Mouse (Mus musculus): ENCODE data around the gene Ttc39b. TPM values are rescaled to one million over a fixed set of nuclear protein-coding genes. Genes with fewer than 3 reads are reported as not detected.

Gene Ttc39b
- polyA plus RNA-seq, 1 experiment from 2014 or later, result 4.2 TPM

DNA sequence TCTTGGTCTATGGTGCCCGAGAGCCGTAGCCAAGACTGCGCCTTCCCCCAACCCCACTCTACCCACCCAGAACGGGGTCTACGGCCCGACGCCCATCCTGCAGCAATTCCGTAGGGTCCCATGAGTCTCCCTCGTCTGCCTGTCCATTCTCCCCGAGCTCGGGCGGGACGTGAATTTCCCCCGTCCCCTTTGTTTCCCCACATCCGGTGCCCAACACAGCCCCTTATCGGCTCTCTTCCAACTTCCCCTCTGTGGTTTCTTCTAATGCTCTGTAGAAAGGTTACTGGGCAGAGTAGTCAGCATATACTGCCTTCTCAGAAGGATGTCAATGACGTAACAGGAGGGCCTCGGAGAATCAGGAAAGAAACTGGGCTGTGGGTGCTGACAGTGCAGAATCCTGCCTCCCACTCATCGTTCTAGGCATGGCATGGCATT is 50.4 kb downstream of the Ttc39b start:
- Histone ChIP-seq H3K9ac (no peak overlapping the region), H3K9me3 (ENCODE audit: low read depth, low read length) (no peaks in the 10 kb centered on the region), H3K4me2 (no peak overlapping the region), H3K4me1 (ENCODE audit: insufficient read depth) (no peaks in the 10 kb centered on the region), H3K36me3 (ENCODE audit: insufficient read depth) (no peaks in the 10 kb centered on the region), H3K27me3 (ENCODE audit: insufficient read depth, low read length) (no peaks in the 10 kb centered on the region), H3K27ac (ENCODE audit: low read depth) (no peak overlapping the region), H3K4me3 (ENCODE audit: low read depth, low read length) (no peak overlapping the region)
- TF ChIP-seq CTCF (IDR thresholded peaks at IDR 0.05; ENCODE audit: low read depth), result no peak
- WGBS, result 83% methylated on average over 19 of the region's 19 CpGs
- ATAC-seq (ENCODE audit: insufficient read depth) (no peak), DNase-seq (no peak)

DNA sequence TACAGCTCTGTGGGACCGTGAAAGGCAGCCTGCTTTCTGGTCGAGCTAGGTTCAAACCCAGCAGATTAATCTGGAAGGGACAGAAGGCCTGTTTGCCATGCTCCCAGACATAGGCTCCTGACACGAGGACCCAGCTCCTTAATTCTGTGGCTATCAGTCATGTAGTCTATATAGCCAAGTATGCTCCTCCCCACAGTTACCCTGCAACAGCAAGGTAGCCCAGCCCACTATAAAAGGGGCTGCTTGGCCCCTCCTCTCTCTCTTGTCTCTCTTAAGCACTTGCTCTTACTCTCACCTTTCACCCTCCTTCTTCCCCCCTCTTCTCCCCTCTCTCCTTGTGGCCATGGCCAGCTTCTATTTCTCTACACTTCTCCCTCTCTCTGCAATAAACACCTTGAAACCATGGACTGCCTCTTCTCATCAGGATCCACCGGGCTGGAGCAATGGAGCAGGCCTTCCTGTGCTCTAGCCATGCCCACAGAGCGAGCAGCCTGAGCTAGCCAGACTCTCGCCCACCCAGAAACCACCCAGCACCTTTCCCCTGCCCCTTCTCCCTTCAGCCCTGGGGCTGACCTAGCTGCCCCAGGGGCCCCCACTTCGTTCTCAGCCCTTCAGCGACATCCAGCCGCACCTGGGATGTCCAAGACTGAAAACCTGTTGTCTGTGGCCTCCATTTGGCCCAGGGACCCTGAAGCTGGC is 51.0 kb downstream of the Ttc39b start:
- H3K4me1 ChIP-seq (ENCODE audit: insufficient read depth), result no peaks in the 10 kb centered on the region
- no peak overlapping the region for H3K27ac ChIP-seq (ENCODE audit: low read depth)
- no peaks in the 10 kb centered on the region for H3K27me3 ChIP-seq (ENCODE audit: insufficient read depth, low read length)
- WGBS, result 75% methylated on average over 9 of the region's 9 CpGs
- no peak for TF ChIP-seq CTCF (IDR thresholded peaks at IDR 0.05; ENCODE audit: low read depth)
- DNase-seq, result no peak
- H3K36me3 ChIP-seq (ENCODE audit: insufficient read depth), result no peaks in the 10 kb centered on the region
- no peak overlapping the region for H3K4me2 ChIP-seq
- ATAC-seq (ENCODE audit: insufficient read depth), result no peak
- H3K9me3 ChIP-seq (ENCODE audit: low read depth, low read length), result no peaks in the 10 kb centered on the region
- no peak overlapping the region for H3K4me3 ChIP-seq (ENCODE audit: low read depth, low read length)
- no peak overlapping the region for H3K9ac ChIP-seq

DNA sequence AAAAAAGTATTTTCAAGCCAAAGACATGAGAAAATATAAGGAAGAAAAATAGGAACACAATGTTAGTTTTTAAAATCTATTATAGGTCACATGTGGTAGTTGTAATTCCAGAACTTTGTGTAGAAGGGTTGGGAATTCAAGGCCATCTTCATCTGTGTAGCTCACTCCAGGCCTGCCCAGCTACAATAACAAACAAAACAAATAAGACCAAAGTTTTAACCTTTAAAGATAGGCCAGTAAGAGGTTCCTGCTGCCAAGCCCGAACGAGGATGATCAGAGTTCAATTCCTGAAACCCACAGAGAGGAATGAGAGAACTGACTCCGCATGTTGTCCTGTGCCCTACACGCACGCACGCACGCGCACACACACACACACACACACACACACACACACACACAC is 53.6 kb downstream of the Ttc39b start:
- ATAC-seq (ENCODE audit: insufficient read depth), result no peak
- WGBS, result 86% methylated on average over 8 of the region's 8 CpGs

DNA sequence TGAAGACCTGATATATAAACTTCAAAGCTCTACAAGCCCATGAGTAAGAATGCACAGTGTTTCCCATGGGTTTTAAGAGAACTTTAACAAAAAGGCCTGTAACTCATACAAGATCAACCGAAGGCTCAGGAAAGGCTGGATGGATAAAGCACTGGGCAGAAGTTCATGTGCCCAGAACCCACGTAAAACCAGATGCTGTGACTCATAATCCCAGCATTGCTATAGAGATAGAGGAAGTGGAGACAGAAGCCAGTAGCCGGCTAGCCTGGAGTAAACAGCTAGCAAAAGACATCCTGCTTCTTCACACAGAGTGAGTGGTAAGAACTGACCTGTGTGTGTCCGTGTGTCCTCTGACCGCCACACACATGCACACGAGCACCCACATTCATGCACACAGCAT is 54.4 kb downstream of the Ttc39b start:
- no peaks in the 10 kb centered on the region for H3K27me3 ChIP-seq (ENCODE audit: insufficient read depth, low read length)
- 76% methylated on average over 6 of the region's 6 CpGs for WGBS
- H3K4me1 ChIP-seq (ENCODE audit: insufficient read depth), result peaks cover 3% of the 10 kb centered on the region; the same call in 1 of the 2 replicates
- peak; percentile 18 for DNase-seq
- H3K4me3 ChIP-seq (ENCODE audit: low read depth, low read length), result no peak overlapping the region
- no peak overlapping the region for H3K27ac ChIP-seq (ENCODE audit: low read depth)
- no peaks in the 10 kb centered on the region for H3K9me3 ChIP-seq (ENCODE audit: low read depth, low read length)
- no peak for ATAC-seq (ENCODE audit: insufficient read depth)
- no peak overlapping the region for H3K4me2 ChIP-seq
- H3K36me3 ChIP-seq (ENCODE audit: insufficient read depth), result no peaks in the 10 kb centered on the region
- no peak overlapping the region for H3K9ac ChIP-seq
- no peak for TF ChIP-seq CTCF (IDR thresholded peaks at IDR 0.05; ENCODE audit: low read depth)

More for the DNA sequence above, 53.6 kb downstream of the Ttc39b start:
- H3K27me3 ChIP-seq (ENCODE audit: insufficient read depth, low read length), result no peaks in the 10 kb centered on the region
- H3K36me3 ChIP-seq (ENCODE audit: insufficient read depth), result no peaks in the 10 kb centered on the region
- H3K4me3 ChIP-seq (ENCODE audit: low read depth, low read length), result no peak overlapping the region
- H3K4me2 ChIP-seq, result no peak overlapping the region
- no peak for DNase-seq
- H3K27ac ChIP-seq (ENCODE audit: low read depth), result no peak overlapping the region
- no peaks in the 10 kb centered on the region for H3K9me3 ChIP-seq (ENCODE audit: low read depth, low read length)
- peaks cover 3% of the 10 kb centered on the region; the same call in 1 of the 2 replicates for H3K4me1 ChIP-seq (ENCODE audit: insufficient read depth)
- H3K9ac ChIP-seq, result no peak overlapping the region
- TF ChIP-seq CTCF (IDR thresholded peaks at IDR 0.05; ENCODE audit: low read depth), result no peak

DNA sequence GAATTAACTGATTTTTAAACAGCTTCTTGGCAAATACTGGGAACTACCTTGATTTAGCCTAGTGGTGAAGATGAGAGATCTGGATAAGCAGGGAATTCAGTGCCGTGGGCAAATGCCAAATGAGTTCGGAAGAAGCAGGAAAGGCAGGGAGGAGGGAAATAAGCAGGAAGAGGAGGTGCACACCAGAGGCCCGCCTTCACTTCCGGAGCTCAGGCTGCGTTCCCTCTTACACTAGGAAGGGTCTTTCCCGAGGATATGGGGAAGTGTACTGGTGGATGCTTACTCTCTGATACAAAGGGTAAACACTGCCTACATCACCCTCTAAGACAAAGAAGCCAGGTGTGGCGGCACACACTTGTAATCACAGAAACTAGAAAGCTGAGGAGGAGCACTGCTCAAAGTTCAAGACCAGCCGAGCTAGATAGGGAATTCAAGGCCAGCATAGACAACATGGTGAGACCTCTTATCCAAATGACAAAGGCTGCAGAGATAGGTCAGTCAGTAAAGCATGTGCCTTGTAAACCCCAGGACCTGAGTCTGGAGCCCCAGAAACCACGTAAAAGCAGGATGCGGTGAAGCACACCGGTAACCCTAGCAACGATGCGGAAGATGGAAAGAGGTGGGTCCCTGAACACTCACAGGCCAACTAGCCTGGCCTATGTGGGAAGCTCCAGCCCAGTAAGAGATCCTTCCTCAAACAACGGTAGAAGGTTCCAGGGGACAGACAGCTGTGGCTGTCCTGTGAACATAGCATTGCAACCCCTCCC is 57.9 kb downstream of the Ttc39b start:
- H3K27ac ChIP-seq (ENCODE audit: low read depth), result no peak overlapping the region
- H3K4me2 ChIP-seq, result no peak overlapping the region
- peaks cover 3% of the 10 kb centered on the region; the same call in 1 of the 2 replicates for H3K4me1 ChIP-seq (ENCODE audit: insufficient read depth)
- H3K36me3 ChIP-seq (ENCODE audit: insufficient read depth), result no peaks in the 10 kb centered on the region
- no peaks in the 10 kb centered on the region for H3K9me3 ChIP-seq (ENCODE audit: low read depth, low read length)
- ATAC-seq (ENCODE audit: insufficient read depth) (no peak), DNase-seq (peak; percentile 38)
- no peak for TF ChIP-seq CTCF (IDR thresholded peaks at IDR 0.05; ENCODE audit: low read depth)
- H3K9ac ChIP-seq, result no peak overlapping the region
- H3K27me3 ChIP-seq (ENCODE audit: insufficient read depth, low read length), result no peaks in the 10 kb centered on the region
- WGBS, result 68% methylated on average over 14 of the region's 14 CpGs
- no peak overlapping the region for H3K4me3 ChIP-seq (ENCODE audit: low read depth, low read length)

DNA sequence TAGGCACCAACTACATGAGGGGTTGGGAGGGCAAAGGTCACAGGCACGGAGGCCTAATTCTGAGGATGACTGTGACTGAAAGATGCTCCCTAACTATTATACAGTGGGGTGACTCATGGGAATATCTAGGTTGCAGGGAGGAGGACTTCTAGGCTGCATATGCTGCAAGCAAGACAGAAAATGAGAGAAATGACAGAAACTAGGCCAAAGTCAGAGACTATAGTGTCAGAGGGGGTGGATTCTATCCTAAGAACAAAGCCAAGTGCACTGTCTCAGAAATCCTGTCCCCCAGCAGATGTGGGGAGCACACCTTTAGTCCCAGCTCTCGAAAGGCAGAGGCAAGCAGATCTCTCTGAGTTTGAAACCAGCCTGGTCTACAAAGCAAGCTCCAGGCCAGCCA is 59.2 kb downstream of the Ttc39b start:
- H3K4me1 ChIP-seq (ENCODE audit: insufficient read depth), result peaks cover 3% of the 10 kb centered on the region; the same call in 1 of the 2 replicates
- no peak for TF ChIP-seq CTCF (IDR thresholded peaks at IDR 0.05; ENCODE audit: low read depth)
- no peak overlapping the region for H3K4me3 ChIP-seq (ENCODE audit: low read depth, low read length)
- 87% methylated on average over 2 of the region's 2 CpGs for WGBS
- H3K4me2 ChIP-seq, result no peak overlapping the region
- DNase-seq (no peak), ATAC-seq (ENCODE audit: insufficient read depth) (no peak)
- H3K9ac ChIP-seq, result no peak overlapping the region
- no peaks in the 10 kb centered on the region for H3K36me3 ChIP-seq (ENCODE audit: insufficient read depth)
- no peaks in the 10 kb centered on the region for H3K27me3 ChIP-seq (ENCODE audit: insufficient read depth, low read length)
- no peaks in the 10 kb centered on the region for H3K9me3 ChIP-seq (ENCODE audit: low read depth, low read length)
- H3K27ac ChIP-seq (ENCODE audit: low read depth), result no peak overlapping the region

DNA sequence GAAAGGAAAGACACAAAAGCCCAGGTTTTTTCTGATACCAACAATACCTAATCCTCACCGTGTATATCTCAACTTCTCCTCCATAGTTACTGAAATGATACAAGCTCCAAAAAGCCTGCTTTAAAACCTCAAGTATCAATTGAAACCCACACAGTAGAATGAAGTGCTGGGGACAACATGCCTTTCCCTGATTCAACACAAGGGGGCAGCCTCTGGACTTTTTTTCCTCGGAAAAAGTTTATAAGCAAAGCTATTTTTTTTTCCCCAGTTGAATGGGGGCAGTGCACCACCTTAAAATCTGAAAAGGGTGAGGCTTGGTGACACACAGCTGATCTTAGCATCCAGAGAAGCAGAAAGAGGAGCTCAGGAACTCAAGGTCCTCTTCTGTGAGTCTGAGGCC is 62.1 kb downstream of the Ttc39b start:
- Histone ChIP-seq H3K27me3 (ENCODE audit: insufficient read depth, low read length) (no peaks in the 10 kb centered on the region), H3K27ac (ENCODE audit: low read depth) (no peak overlapping the region), H3K9me3 (ENCODE audit: low read depth, low read length) (no peaks in the 10 kb centered on the region), H3K4me1 (ENCODE audit: insufficient read depth) (peaks cover 3% of the 10 kb centered on the region; the same call in 1 of the 2 replicates), H3K36me3 (ENCODE audit: insufficient read depth) (no peaks in the 10 kb centered on the region), H3K4me2 (no peak overlapping the region), H3K4me3 (ENCODE audit: low read depth, low read length) (no peak overlapping the region), H3K9ac (no peak overlapping the region)
- peak; percentile 87 for DNase-seq
- ATAC-seq (ENCODE audit: insufficient read depth), result no peak
- TF ChIP-seq CTCF (IDR thresholded peaks at IDR 0.05; ENCODE audit: low read depth), result peak; percentile 69
- 13% methylated on average over 2 of the region's 2 CpGs for WGBS
